Mouse (Mus musculus): ENCODE measurements around the gene Hs6st3. TPM values are rescaled to one million over a fixed set of nuclear protein-coding genes. Genes with fewer than 3 reads are reported as not detected.

Hs6st3 gene
- total and polyA plus RNA-seq, 3 experiments: not detected

DNA sequence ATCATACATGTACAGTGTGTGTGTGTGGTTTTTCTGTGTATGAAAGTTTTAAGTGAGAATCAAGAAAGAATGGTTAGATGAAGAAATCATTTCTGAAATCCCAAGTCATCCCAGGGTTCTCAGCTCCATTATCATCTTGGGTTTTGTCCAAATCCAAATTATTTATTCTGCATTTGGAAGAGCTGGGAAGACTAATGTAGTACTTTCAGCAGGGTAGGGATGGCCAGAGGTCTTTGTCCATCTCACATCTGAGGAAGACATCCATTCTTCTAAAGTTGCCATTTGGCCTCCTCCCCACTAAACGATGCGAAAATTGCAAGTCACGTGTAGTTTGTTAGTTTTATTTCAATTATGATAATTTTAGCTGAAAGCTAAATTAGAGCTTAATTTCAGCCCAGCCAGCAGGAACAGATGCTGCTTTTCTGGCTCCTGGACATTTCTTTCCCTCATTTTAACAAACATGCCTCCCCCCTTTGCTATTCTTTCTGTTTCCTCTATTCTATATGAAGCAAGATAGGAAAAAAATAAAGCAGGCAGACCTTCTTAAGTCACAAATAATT is 229.8 kb downstream of the Hs6st3 start:
- Histone ChIP-seq H3K4me1 (ENCODE audit: control insufficient read depth in 1 of 2, insufficient read depth in 2 of 2) (no peaks in the 10 kb centered on the region), H3K79me2 (replicated peaks; ENCODE audit: control insufficient read depth, extremely low read depth, insufficient read depth, poor library complexity, severe bottlenecking) (no peaks in the 10 kb centered on the region), H3K9ac (ENCODE audit: insufficient read depth, low read depth) (no peak overlapping the region), H3K36me3 (replicated peaks in 1 of 2; ENCODE audit: control insufficient read depth in 1 of 2, insufficient read depth in 1 of 2, low read length in 1 of 2) (no peaks in the 10 kb centered on the region), H3K27me3 (replicated peaks) (no peaks in the 10 kb centered on the region), H3K4me3 (replicated peaks in 1 of 3; ENCODE audit: low read depth in 2 of 3, low read length in 2 of 3, poor library complexity in 1 of 3) (no peak overlapping the region), H3K27ac (ENCODE audit: insufficient read depth, low read depth) (no peak overlapping the region), H3K4me2 (ENCODE audit: insufficient read depth, low read depth, poor library complexity, severe bottlenecking) (no peak overlapping the region), H3K9me3 (replicated peaks; ENCODE audit: low read length) (peaks cover 4% of the 10 kb centered on the region)
- no peak for DNase-seq (ENCODE audit: extremely low read depth)
- TF ChIP-seq PAX5 (IDR thresholded peaks at IDR 0.05; ENCODE audit: low read length): no peak
- TF ChIP-seq RAD21 (IDR thresholded peaks at IDR 0.05; ENCODE audit: low read depth, low read length): no peak
- TF ChIP-seq ETS1 (conservative IDR thresholded peaks at IDR 0.05; ENCODE audit: low read depth, low read length): no peak
- TF ChIP-seq HCFC1 (IDR thresholded peaks at IDR 0.05; ENCODE audit: low read depth, low read length): no peak
- in situ Hi-C loops (cut with MboI; ENCODE audit: low pct_ligation_motif_present, low pct_unique_long_range_greater_than_20kb, low sequenced_read_pairs) (no loop called here), dilution Hi-C loops (cut with MboI; ENCODE audit: extremely low pct_ligation_motif_present, extremely low pct_unique_long_range_greater_than_20kb, low sequenced_read_pairs) (no loop called here)

DNA sequence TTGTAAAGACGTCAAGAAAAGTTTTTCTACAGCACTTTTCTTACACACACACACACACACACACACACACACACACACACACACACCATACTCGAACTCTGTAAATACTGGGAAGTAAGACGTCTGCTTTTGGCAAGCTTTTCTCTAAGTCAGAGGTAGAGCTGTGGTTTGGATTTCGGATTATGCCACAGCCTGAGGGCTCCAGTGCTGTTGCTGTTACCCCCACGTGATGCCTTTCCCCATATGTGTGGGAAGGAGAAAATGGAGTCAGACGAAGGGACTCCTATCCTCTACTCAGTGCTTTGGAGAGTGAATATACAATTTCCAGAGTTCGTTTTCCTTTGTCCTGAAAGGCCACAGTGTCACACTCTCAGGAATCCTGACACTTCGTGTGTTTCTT is 231.1 kb downstream of the Hs6st3 start:
- dilution Hi-C loops (cut with MboI; ENCODE audit: extremely low pct_ligation_motif_present, extremely low pct_unique_long_range_greater_than_20kb, low sequenced_read_pairs): no loop called here
- Histone ChIP-seq H3K36me3 (replicated peaks in 1 of 2; ENCODE audit: control insufficient read depth in 1 of 2, insufficient read depth in 1 of 2, low read length in 1 of 2) (no peaks in the 10 kb centered on the region), H3K27ac (ENCODE audit: insufficient read depth, low read depth) (no peak overlapping the region), H3K9me3 (replicated peaks; ENCODE audit: low read length) (peaks cover 4% of the 10 kb centered on the region), H3K9ac (ENCODE audit: insufficient read depth, low read depth) (no peak overlapping the region), H3K4me1 (ENCODE audit: control insufficient read depth in 1 of 2, insufficient read depth in 2 of 2) (no peaks in the 10 kb centered on the region), H3K4me2 (ENCODE audit: insufficient read depth, low read depth, poor library complexity, severe bottlenecking) (no peak overlapping the region), H3K4me3 (replicated peaks in 1 of 3; ENCODE audit: low read depth in 2 of 3, low read length in 2 of 3, poor library complexity in 1 of 3) (no peak overlapping the region), H3K79me2 (replicated peaks; ENCODE audit: control insufficient read depth, extremely low read depth, insufficient read depth, poor library complexity, severe bottlenecking) (no peaks in the 10 kb centered on the region), H3K27me3 (replicated peaks) (no peaks in the 10 kb centered on the region)
- TF ChIP-seq ELF1 (IDR thresholded peaks at IDR 0.05; ENCODE audit: low read depth, low read length) (no peak), ZKSCAN1 (IDR thresholded peaks at IDR 0.05; ENCODE audit: borderline replicate concordance, low read depth, low read length) (no peak), SMC3 (IDR thresholded peaks at IDR 0.05; ENCODE audit: low read depth, low read length) (no peak)
- in situ Hi-C loops (cut with MboI; ENCODE audit: low pct_ligation_motif_present, low pct_unique_long_range_greater_than_20kb, low sequenced_read_pairs): no loop called here
- DNase-seq (ENCODE audit: extremely low read depth): no peak

DNA sequence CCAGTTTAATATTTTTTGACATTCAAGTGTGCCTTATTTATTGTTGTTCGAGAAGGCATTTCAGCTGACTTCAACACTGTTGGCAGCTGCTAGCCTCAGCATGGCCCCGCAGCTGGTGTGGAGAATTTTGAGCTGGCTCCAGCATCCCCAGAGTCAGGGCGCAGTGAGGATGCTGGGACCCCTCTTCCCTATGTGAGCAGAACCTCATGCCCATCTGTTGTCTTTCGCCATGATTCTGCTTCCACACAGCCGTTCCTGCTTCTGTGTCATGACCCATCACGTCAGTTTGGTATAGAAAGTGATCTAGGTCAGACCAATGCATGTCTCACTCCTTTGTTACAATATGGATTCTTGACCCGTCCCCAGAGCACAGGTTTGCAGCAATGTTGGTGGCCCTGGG is 231.9 kb downstream of the Hs6st3 start:
- no peak overlapping the region for H3K27ac ChIP-seq (ENCODE audit: insufficient read depth, low read depth)
- H3K4me3 ChIP-seq (replicated peaks in 1 of 3; ENCODE audit: low read depth in 2 of 3, low read length in 2 of 3, poor library complexity in 1 of 3): no peak overlapping the region
- dilution Hi-C loops (cut with MboI; ENCODE audit: extremely low pct_ligation_motif_present, extremely low pct_unique_long_range_greater_than_20kb, low sequenced_read_pairs): no loop called here
- H3K79me2 ChIP-seq (replicated peaks; ENCODE audit: control insufficient read depth, extremely low read depth, insufficient read depth, poor library complexity, severe bottlenecking): no peaks in the 10 kb centered on the region
- H3K4me1 ChIP-seq (ENCODE audit: control insufficient read depth in 1 of 2, insufficient read depth in 2 of 2): no peaks in the 10 kb centered on the region
- H3K27me3 ChIP-seq (replicated peaks): no peaks in the 10 kb centered on the region
- TF ChIP-seq CHD1 (IDR thresholded peaks at IDR 0.05; ENCODE audit: low read depth, low read length) (no peak), MAZ (IDR thresholded peaks at IDR 0.05; ENCODE audit: low read depth, low read length) (no peak), ELF1 (IDR thresholded peaks at IDR 0.05; ENCODE audit: low read depth, low read length) (no peak), CTCF (conservative IDR thresholded peaks at IDR 0.05 in 1 of 2, IDR thresholded peaks at IDR 0.05 in 1 of 2; ENCODE audit: low read depth in 2 of 2, low read length in 2 of 2) (no peak), SMC3 (IDR thresholded peaks at IDR 0.05; ENCODE audit: low read depth, low read length) (no peak), E2F4 (IDR thresholded peaks at IDR 0.05; ENCODE audit: insufficient replicate concordance, low read depth, low read length) (no peak), CHD2 (IDR thresholded peaks at IDR 0.05; ENCODE audit: low read length) (no peak), NELFE (IDR thresholded peaks at IDR 0.05; ENCODE audit: low read depth, low read length) (no peak), TCF12 (IDR thresholded peaks at IDR 0.05; ENCODE audit: low read depth, low read length) (no peak), USF2 (conservative IDR thresholded peaks at IDR 0.05; ENCODE audit: low read depth, low read length) (no peak), RCOR1 (conservative IDR thresholded peaks at IDR 0.05; ENCODE audit: low read depth, low read length) (no peak), SIN3A (IDR thresholded peaks at IDR 0.05; ENCODE audit: low read length) (no peak), MAFK (IDR thresholded peaks at IDR 0.05; ENCODE audit: insufficient replicate concordance, low read length) (no peak), MAX (IDR thresholded peaks at IDR 0.05; ENCODE audit: low read length) (no peak), BHLHE40 (IDR thresholded peaks at IDR 0.05; ENCODE audit: low read depth, low read length) (no peak), NRF1 (IDR thresholded peaks at IDR 0.05; ENCODE audit: low read depth, low read length) (no peak), IRF4 (IDR thresholded peaks at IDR 0.05; ENCODE audit: low read depth, low read length) (no peak), ZMIZ1 (IDR thresholded peaks at IDR 0.05; ENCODE audit: low read depth, low read length) (no peak), ZKSCAN1 (IDR thresholded peaks at IDR 0.05; ENCODE audit: borderline replicate concordance, low read depth, low read length) (no peak)
- H3K9me3 ChIP-seq (replicated peaks; ENCODE audit: low read length): peaks cover 4% of the 10 kb centered on the region
- in situ Hi-C loops (cut with MboI; ENCODE audit: low pct_ligation_motif_present, low pct_unique_long_range_greater_than_20kb, low sequenced_read_pairs): no loop called here
- DNase-seq (ENCODE audit: extremely low read depth): no peak
- no peaks in the 10 kb centered on the region for H3K36me3 ChIP-seq (replicated peaks in 1 of 2; ENCODE audit: control insufficient read depth in 1 of 2, insufficient read depth in 1 of 2, low read length in 1 of 2)
- no peak overlapping the region for H3K4me2 ChIP-seq (ENCODE audit: insufficient read depth, low read depth, poor library complexity, severe bottlenecking)
- no peak overlapping the region for H3K9ac ChIP-seq (ENCODE audit: insufficient read depth, low read depth)
